Mouse (Mus musculus): ENCODE measurements around the gene Lyrm7. TPM values are rescaled to one million over a fixed set of nuclear protein-coding genes. Genes with fewer than 3 reads are reported as not detected.

The Lyrm7 gene
- polyA plus RNA-seq, 1 experiment from 2014 or later, result 4.1 TPM

- Histone ChIP-seq H3K27ac (replicated peaks) (no peak overlapping the region), H3K4me2 (0 out of 2 replicates have a peak overlapping the region, but pooled peaks have one; percentile 2)
- 17% methylated on average over 9 of the region's 9 CpGs for WGBS (ENCODE audit: insufficient replicate concordance)
Observed at GRCm38 (mm10) chr11:54844424-54844823, 16.3 kb downstream of the Lyrm7 start.

GRCm38 (mm10) chr11:54840891-54841290 is 19.8 kb downstream of the Lyrm7 start:
- WGBS (ENCODE audit: insufficient replicate concordance), result 79% methylated on average over 11 of the region's 11 CpGs
- H3K4me3 ChIP-seq (replicated peaks), result no peak overlapping the region

More at GRCm38 (mm10) chr11:54844424-54844823, 16.3 kb downstream of the Lyrm7 start:
- Histone ChIP-seq H3K27me3 (no peaks in the 10 kb centered on the region), H3K36me3 (replicated peaks) (no peaks in the 10 kb centered on the region), H3K4me3 (replicated peaks) (no peak overlapping the region), H3K9me3 (replicated peaks) (no peaks in the 10 kb centered on the region), H3K4me1 (replicated peaks) (no peaks in the 10 kb centered on the region), H3K9ac (no peak overlapping the region)
- ATAC-seq (ENCODE audit: insufficient read depth), result no peak

GRCm38 (mm10) chr11:54839696-54840095 is 21.0 kb downstream of the Lyrm7 start:
- Histone ChIP-seq H3K27me3 (no peaks in the 10 kb centered on the region), H3K27ac (replicated peaks) (no peak overlapping the region), H3K4me2 (no peak overlapping the region), H3K36me3 (replicated peaks) (no peaks in the 10 kb centered on the region), H3K4me1 (replicated peaks) (no peaks in the 10 kb centered on the region), H3K4me3 (replicated peaks) (no peak overlapping the region), H3K9me3 (replicated peaks) (no peaks in the 10 kb centered on the region), H3K9ac (no peak overlapping the region)
- WGBS (ENCODE audit: insufficient replicate concordance), result 67% methylated on average over 4 of the region's 4 CpGs
- no peak for ATAC-seq (ENCODE audit: insufficient read depth)

More at GRCm38 (mm10) chr11:54840891-54841290, 19.8 kb downstream of the Lyrm7 start:
- no peak overlapping the region for H3K9ac ChIP-seq
- H3K9me3 ChIP-seq (replicated peaks), result no peaks in the 10 kb centered on the region
- no peak for ATAC-seq (ENCODE audit: insufficient read depth)
- no peaks in the 10 kb centered on the region for H3K4me1 ChIP-seq (replicated peaks)
- H3K27me3 ChIP-seq, result no peaks in the 10 kb centered on the region
- H3K27ac ChIP-seq (replicated peaks), result no peak overlapping the region
- H3K4me2 ChIP-seq, result no peak overlapping the region
- H3K36me3 ChIP-seq (replicated peaks), result no peaks in the 10 kb centered on the region

- Histone ChIP-seq H3K27me3 (no peaks in the 10 kb centered on the region), H3K4me2 (no peak overlapping the region), H3K9ac (no peak overlapping the region), H3K36me3 (replicated peaks) (no peaks in the 10 kb centered on the region), H3K27ac (replicated peaks) (no peak overlapping the region), H3K4me1 (replicated peaks) (no peaks in the 10 kb centered on the region), H3K4me3 (replicated peaks) (no peak overlapping the region), H3K9me3 (replicated peaks) (no peaks in the 10 kb centered on the region)
- no peak for ATAC-seq (ENCODE audit: insufficient read depth)
- 74% methylated on average over 9 of the region's 9 CpGs for WGBS (ENCODE audit: insufficient replicate concordance)
Observed at GRCm38 (mm10) chr11:54836106-54836505, 24.6 kb downstream of the Lyrm7 start.

- ATAC-seq (ENCODE audit: insufficient read depth), result no peak
- Histone ChIP-seq H3K27ac (replicated peaks) (no peak overlapping the region), H3K9ac (no peak overlapping the region), H3K4me3 (replicated peaks) (no peak overlapping the region), H3K4me2 (no peak overlapping the region), H3K27me3 (no peaks in the 10 kb centered on the region), H3K36me3 (replicated peaks) (no peaks in the 10 kb centered on the region), H3K9me3 (replicated peaks) (no peaks in the 10 kb centered on the region), H3K4me1 (replicated peaks) (no peaks in the 10 kb centered on the region)
- WGBS (ENCODE audit: insufficient replicate concordance), result 46% methylated on average over 2 of the region's 2 CpGs
Observed at GRCm38 (mm10) chr11:54834596-54834995, 26.1 kb downstream of the Lyrm7 start.

GRCm38 (mm10) chr11:54833833-54834232 is 26.9 kb downstream of the Lyrm7 start:
- Histone ChIP-seq H3K4me1 (replicated peaks) (no peaks in the 10 kb centered on the region), H3K36me3 (replicated peaks) (no peaks in the 10 kb centered on the region), H3K4me2 (no peak overlapping the region), H3K27me3 (no peaks in the 10 kb centered on the region), H3K9ac (no peak overlapping the region), H3K27ac (replicated peaks) (no peak overlapping the region), H3K4me3 (replicated peaks) (no peak overlapping the region), H3K9me3 (replicated peaks) (no peaks in the 10 kb centered on the region)
- 57% methylated on average over 4 of the region's 4 CpGs for WGBS (ENCODE audit: insufficient replicate concordance)
- no peak for ATAC-seq (ENCODE audit: insufficient read depth)

GRCm38 (mm10) chr11:54826819-54827218 is 33.9 kb downstream of the Lyrm7 start:
- H3K4me3 ChIP-seq (replicated peaks), result no peak overlapping the region
- WGBS (ENCODE audit: insufficient replicate concordance), result 79% methylated on average over 8 of the region's 8 CpGs
- no peak overlapping the region for H3K4me2 ChIP-seq
- no peak overlapping the region for H3K9ac ChIP-seq
- H3K27ac ChIP-seq (replicated peaks), result no peak overlapping the region
- 0 out of 2 replicates have a peak, but pooled peaks cover 3% of the 10 kb centered on the region for H3K9me3 ChIP-seq (replicated peaks)
- no peaks in the 10 kb centered on the region for H3K36me3 ChIP-seq (replicated peaks)
- 0 out of 2 replicates have a peak, but pooled peaks cover 1% of the 10 kb centered on the region for H3K4me1 ChIP-seq (replicated peaks)
- no peaks in the 10 kb centered on the region for H3K27me3 ChIP-seq
- no peak for ATAC-seq (ENCODE audit: insufficient read depth)

- no peak for ATAC-seq (ENCODE audit: insufficient read depth)
Observed at GRCm38 (mm10) chr11:54825774-54826173, 34.9 kb downstream of the Lyrm7 start.

GRCm38 (mm10) chr11:54823467-54823866 is 37.2 kb downstream of the Lyrm7 start:
- 68% methylated on average over 4 of the region's 4 CpGs for WGBS (ENCODE audit: insufficient replicate concordance)
- H3K4me3 ChIP-seq (replicated peaks), result no peak overlapping the region
- H3K27ac ChIP-seq (replicated peaks), result no peak overlapping the region
- H3K36me3 ChIP-seq (replicated peaks), result no peaks in the 10 kb centered on the region
- ATAC-seq (ENCODE audit: insufficient read depth), result no peak
- H3K9ac ChIP-seq, result no peak overlapping the region
- no peaks in the 10 kb centered on the region for H3K27me3 ChIP-seq
- H3K4me1 ChIP-seq (replicated peaks), result 0 out of 2 replicates have a peak, but pooled peaks cover 2% of the 10 kb centered on the region
- H3K4me2 ChIP-seq, result no peak overlapping the region
- 0 out of 2 replicates have a peak, but pooled peaks cover 3% of the 10 kb centered on the region for H3K9me3 ChIP-seq (replicated peaks)

More at GRCm38 (mm10) chr11:54825774-54826173, 34.9 kb downstream of the Lyrm7 start:
- Histone ChIP-seq H3K27ac (replicated peaks) (no peak overlapping the region), H3K9me3 (replicated peaks) (0 out of 2 replicates have a peak, but pooled peaks cover 3% of the 10 kb centered on the region), H3K36me3 (replicated peaks) (no peaks in the 10 kb centered on the region), H3K4me2 (no peak overlapping the region), H3K27me3 (no peaks in the 10 kb centered on the region), H3K4me1 (replicated peaks) (0 out of 2 replicates have a peak, but pooled peaks cover 2% of the 10 kb centered on the region), H3K9ac (no peak overlapping the region), H3K4me3 (replicated peaks) (no peak overlapping the region)
- WGBS (ENCODE audit: insufficient replicate concordance), result 58% methylated on average over 4 of the region's 4 CpGs

- ATAC-seq (ENCODE audit: insufficient read depth), result no peak
- H3K9me3 ChIP-seq (replicated peaks), result 0 out of 2 replicates have a peak, but pooled peaks cover 3% of the 10 kb centered on the region
- no peaks in the 10 kb centered on the region for H3K36me3 ChIP-seq (replicated peaks)
- H3K4me3 ChIP-seq (replicated peaks), result no peak overlapping the region
- 69% methylated on average over 7 of the region's 7 CpGs for WGBS (ENCODE audit: insufficient replicate concordance)
- 0 out of 2 replicates have a peak, but pooled peaks cover 2% of the 10 kb centered on the region for H3K4me1 ChIP-seq (replicated peaks)
- H3K4me2 ChIP-seq, result no peak overlapping the region
- no peak overlapping the region for H3K27ac ChIP-seq (replicated peaks)
- no peak overlapping the region for H3K9ac ChIP-seq
- no peaks in the 10 kb centered on the region for H3K27me3 ChIP-seq
Observed at GRCm38 (mm10) chr11:54819489-54819888, 41.2 kb downstream of the Lyrm7 start.

GRCm38 (mm10) chr11:54817449-54817848 is 43.3 kb downstream of the Lyrm7 start:
- Histone ChIP-seq H3K27me3 (no peaks in the 10 kb centered on the region), H3K36me3 (replicated peaks) (no peaks in the 10 kb centered on the region), H3K27ac (replicated peaks) (no peak overlapping the region), H3K4me2 (no peak overlapping the region), H3K9ac (no peak overlapping the region), H3K9me3 (replicated peaks) (no peaks in the 10 kb centered on the region), H3K4me1 (replicated peaks) (0 out of 2 replicates have a peak, but pooled peaks cover 2% of the 10 kb centered on the region), H3K4me3 (replicated peaks) (no peak overlapping the region)
- WGBS (ENCODE audit: insufficient replicate concordance), result 58% methylated on average over 4 of the region's 4 CpGs
- ATAC-seq (ENCODE audit: insufficient read depth), result no peak

GRCm38 (mm10) chr11:54815659-54816058 is 45.1 kb downstream of the Lyrm7 start:
- Histone ChIP-seq H3K27me3 (no peaks in the 10 kb centered on the region), H3K4me1 (replicated peaks) (no peaks in the 10 kb centered on the region), H3K27ac (replicated peaks) (no peak overlapping the region), H3K9me3 (replicated peaks) (no peaks in the 10 kb centered on the region), H3K4me3 (replicated peaks) (no peak overlapping the region), H3K9ac (no peak overlapping the region), H3K36me3 (replicated peaks) (no peaks in the 10 kb centered on the region), H3K4me2 (no peak overlapping the region)
- no peak for ATAC-seq (ENCODE audit: insufficient read depth)
